Mouse (Mus musculus): Measurements from ENCODE around the gene Dynlrb1. TPM values are rescaled to one million over a fixed set of nuclear protein-coding genes. Genes with fewer than 3 reads are reported as not detected.

Gene Dynlrb1
- polyA plus RNA-seq, 1 experiment from 2014 or later = 339 TPM

DNA sequence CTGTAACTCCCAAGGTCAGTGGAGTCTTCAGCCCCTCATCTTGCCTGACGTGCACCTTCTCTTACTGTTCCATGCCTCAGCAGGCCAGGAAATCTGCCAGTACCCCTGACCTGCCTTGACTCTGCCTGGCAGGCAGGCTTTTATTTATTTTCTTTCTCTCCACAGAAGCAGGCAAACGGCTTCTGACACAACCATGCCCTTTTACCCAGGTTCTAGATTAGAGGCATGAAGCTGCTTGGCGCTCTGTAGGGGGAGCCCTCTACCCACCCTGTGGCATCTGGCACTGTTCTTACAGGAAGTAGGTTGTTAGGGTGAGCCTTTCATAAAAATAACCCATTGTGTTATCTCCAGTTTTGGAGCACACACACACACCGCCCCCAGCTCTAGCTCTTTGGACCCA, 4.6 kb downstream of the Dynlrb1 start:
- no peaks in the 10 kb centered on the region for H3K27me3 ChIP-seq (ENCODE audit: control insufficient read depth, insufficient read depth, low read length)
- no peak for TF ChIP-seq EP300 (optimal IDR thresholded peaks at IDR 0.05)
- peak; percentile 67 for TF ChIP-seq CTCF (IDR thresholded peaks at IDR 0.05; ENCODE audit: low read depth)
- H3K9ac ChIP-seq (ENCODE audit: low read length) = no peak overlapping the region
- peaks cover 15% of the 10 kb centered on the region; the same call in 1 of the 2 replicates for H3K36me3 ChIP-seq (ENCODE audit: control insufficient read depth, insufficient read depth, low read length)
- 61% methylated on average over 4 of the region's 4 CpGs for WGBS
- DNase-seq (ENCODE audit: low spot score) (peak; percentile 67), ATAC-seq (ENCODE audit: low FRiP score, low TSS enrichment) (peak; percentile 59; the same call in 1 of the 2 replicates)
- no peak overlapping the region for H3K4me3 ChIP-seq (ENCODE audit: low read depth, low read length)
- H3K27ac ChIP-seq (replicated peaks) = peak overlapping the region; percentile 13; the same call in 1 of the 2 replicates
- H3K4me2 ChIP-seq (replicated peaks; ENCODE audit: low read depth) = no peak overlapping the region
- H3K9me3 ChIP-seq (ENCODE audit: control insufficient read depth, low read length) = no peaks in the 10 kb centered on the region
- H3K4me1 ChIP-seq (replicated peaks; ENCODE audit: control insufficient read depth, insufficient read depth) = peaks cover 5% of the 10 kb centered on the region

DNA sequence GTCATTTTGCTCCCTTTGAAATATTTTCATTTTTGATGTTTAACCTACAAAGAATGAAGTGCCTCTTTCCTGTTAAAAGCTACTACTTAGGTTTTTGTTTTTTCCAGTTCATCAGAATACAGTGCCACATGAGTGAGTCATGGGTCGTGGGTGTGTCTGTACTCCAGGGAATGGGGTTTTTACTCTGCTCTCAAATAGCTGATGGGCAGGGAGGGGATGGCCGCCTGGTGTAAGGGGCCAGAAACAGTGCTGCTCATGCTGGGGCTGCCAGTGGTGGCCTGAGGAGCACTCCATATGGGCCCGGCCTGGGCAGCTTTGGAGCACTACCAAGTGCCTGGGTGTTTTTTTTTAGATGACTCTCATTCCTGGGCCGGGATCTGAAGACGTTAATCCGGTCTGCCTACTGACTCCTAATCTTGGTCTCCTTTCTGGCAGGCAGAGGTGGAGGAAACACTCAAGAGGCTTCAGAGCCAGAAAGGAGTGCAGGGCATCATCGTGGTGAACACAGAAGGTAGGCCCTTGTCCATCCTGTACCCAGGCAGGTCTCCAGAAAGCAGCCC, 6.0 kb downstream of the Dynlrb1 start:
- 62% methylated on average over 7 of the region's 7 CpGs for WGBS
- peaks cover 5% of the 10 kb centered on the region for H3K4me1 ChIP-seq (replicated peaks; ENCODE audit: control insufficient read depth, insufficient read depth)
- no peak overlapping the region for H3K4me3 ChIP-seq (ENCODE audit: low read depth, low read length)
- no peak overlapping the region for H3K9ac ChIP-seq (ENCODE audit: low read length)
- ATAC-seq (ENCODE audit: low FRiP score, low TSS enrichment) = no peak; the same call in 1 of the 2 replicates
- peak; percentile 20 for DNase-seq (ENCODE audit: low spot score)
- H3K36me3 ChIP-seq (ENCODE audit: control insufficient read depth, insufficient read depth, low read length) = peaks cover 15% of the 10 kb centered on the region; the same call in 1 of the 2 replicates
- H3K27me3 ChIP-seq (ENCODE audit: control insufficient read depth, insufficient read depth, low read length) = no peaks in the 10 kb centered on the region
- no peak for TF ChIP-seq EP300 (optimal IDR thresholded peaks at IDR 0.05)
- TF ChIP-seq CTCF (IDR thresholded peaks at IDR 0.05; ENCODE audit: low read depth) = no peak
- H3K4me2 ChIP-seq (replicated peaks; ENCODE audit: low read depth) = no peak overlapping the region
- peak overlapping the region; percentile 58 for H3K27ac ChIP-seq (replicated peaks)
- no peaks in the 10 kb centered on the region for H3K9me3 ChIP-seq (ENCODE audit: control insufficient read depth, low read length)

DNA sequence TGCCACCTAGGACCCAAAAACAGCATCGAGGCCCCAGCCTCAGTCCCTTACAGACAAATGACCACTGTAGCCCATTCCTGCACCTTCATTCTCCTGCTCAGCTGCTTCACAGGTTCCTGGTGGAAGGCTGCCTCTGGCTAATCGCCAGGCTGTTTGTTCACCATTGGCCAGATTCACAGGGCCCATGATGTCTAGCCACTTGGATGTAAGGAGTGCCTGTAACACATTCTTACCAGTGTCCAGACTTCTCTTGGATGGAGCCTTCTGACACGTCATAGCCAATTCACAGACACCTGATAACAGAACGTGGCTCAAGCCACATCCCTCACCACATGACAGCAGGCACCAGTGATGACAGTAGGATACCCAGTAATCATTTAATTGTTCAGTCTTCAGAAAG, 9.9 kb downstream of the Dynlrb1 start:
- 95% methylated on average over 4 of the region's 4 CpGs for WGBS
- no peak for DNase-seq (ENCODE audit: low spot score)
- H3K36me3 ChIP-seq (ENCODE audit: control insufficient read depth, insufficient read depth, low read length) = peaks cover 41% of the 10 kb centered on the region

DNA sequence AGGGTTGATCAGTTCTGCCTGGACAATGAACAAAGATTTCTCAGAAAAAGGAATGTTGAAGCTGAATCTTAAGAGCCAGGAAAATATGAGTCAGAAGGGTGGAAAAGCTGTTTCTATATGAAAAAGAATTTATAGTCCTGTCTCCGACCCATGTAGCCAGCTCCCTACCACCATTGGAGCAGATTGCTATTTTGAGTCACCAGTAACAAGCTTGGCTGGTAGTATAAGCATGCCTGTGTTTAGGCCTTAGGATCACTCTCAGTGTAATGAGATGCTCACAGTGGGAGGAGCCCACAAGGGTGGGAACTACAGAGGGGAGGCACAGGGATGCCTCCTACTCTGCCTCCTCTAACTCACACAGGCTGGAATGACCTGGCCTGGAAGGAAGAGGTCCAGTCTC, 11.9 kb downstream of the Dynlrb1 start:
- no peaks in the 10 kb centered on the region for H3K4me1 ChIP-seq (replicated peaks; ENCODE audit: control insufficient read depth, insufficient read depth)
- no peak overlapping the region for H3K4me3 ChIP-seq (ENCODE audit: low read depth, low read length)
- no peak for TF ChIP-seq EP300 (optimal IDR thresholded peaks at IDR 0.05)
- ATAC-seq (ENCODE audit: low FRiP score, low TSS enrichment) = peak; percentile 40; the same call in 1 of the 2 replicates
- H3K27ac ChIP-seq (replicated peaks) = no peak overlapping the region
- WGBS = 67% methylated on average over 1 of the region's 1 CpGs
- H3K9me3 ChIP-seq (ENCODE audit: control insufficient read depth, low read length) = no peaks in the 10 kb centered on the region
- peaks cover 37% of the 10 kb centered on the region for H3K36me3 ChIP-seq (ENCODE audit: control insufficient read depth, insufficient read depth, low read length)
- H3K4me2 ChIP-seq (replicated peaks; ENCODE audit: low read depth) = no peak overlapping the region
- H3K27me3 ChIP-seq (ENCODE audit: control insufficient read depth, insufficient read depth, low read length) = no peaks in the 10 kb centered on the region
- no peak overlapping the region for H3K9ac ChIP-seq (ENCODE audit: low read length)
- no peak for DNase-seq (ENCODE audit: low spot score)

More for the DNA sequence above, 9.9 kb downstream of the Dynlrb1 start:
- ATAC-seq (ENCODE audit: low FRiP score, low TSS enrichment) = no peak
- Histone ChIP-seq H3K4me2 (replicated peaks; ENCODE audit: low read depth) (no peak overlapping the region), H3K27ac (replicated peaks) (no peak overlapping the region), H3K4me1 (replicated peaks; ENCODE audit: control insufficient read depth, insufficient read depth) (no peaks in the 10 kb centered on the region), H3K4me3 (ENCODE audit: low read depth, low read length) (no peak overlapping the region), H3K27me3 (ENCODE audit: control insufficient read depth, insufficient read depth, low read length) (no peaks in the 10 kb centered on the region), H3K9ac (ENCODE audit: low read length) (no peak overlapping the region), H3K9me3 (ENCODE audit: control insufficient read depth, low read length) (no peaks in the 10 kb centered on the region)
- no peak for TF ChIP-seq CTCF (IDR thresholded peaks at IDR 0.05; ENCODE audit: low read depth)
- no peak for TF ChIP-seq EP300 (optimal IDR thresholded peaks at IDR 0.05)

GRCm38 (mm10) chr2:155248718-155249117, 12.4 kb downstream of the Dynlrb1 start:
- peak; percentile 37 for TF ChIP-seq CTCF (IDR thresholded peaks at IDR 0.05; ENCODE audit: low read depth)
- no peak for TF ChIP-seq EP300 (optimal IDR thresholded peaks at IDR 0.05)
- H3K27ac ChIP-seq (replicated peaks) = no peak overlapping the region
- no peak overlapping the region for H3K4me3 ChIP-seq (ENCODE audit: low read depth, low read length)
- DNase-seq (ENCODE audit: low spot score) (no peak), ATAC-seq (ENCODE audit: low FRiP score, low TSS enrichment) (no peak)
- 88% methylated on average over 2 of the region's 2 CpGs for WGBS
- H3K4me2 ChIP-seq (replicated peaks; ENCODE audit: low read depth) = no peak overlapping the region
- H3K36me3 ChIP-seq (ENCODE audit: control insufficient read depth, insufficient read depth, low read length) = peaks cover 37% of the 10 kb centered on the region
- H3K9ac ChIP-seq (ENCODE audit: low read length) = no peak overlapping the region
- no peaks in the 10 kb centered on the region for H3K4me1 ChIP-seq (replicated peaks; ENCODE audit: control insufficient read depth, insufficient read depth)
- no peaks in the 10 kb centered on the region for H3K27me3 ChIP-seq (ENCODE audit: control insufficient read depth, insufficient read depth, low read length)
- H3K9me3 ChIP-seq (ENCODE audit: control insufficient read depth, low read length) = no peaks in the 10 kb centered on the region

- ATAC-seq (ENCODE audit: low FRiP score, low TSS enrichment) (no peak), DNase-seq (ENCODE audit: low spot score) (no peak)
- peaks cover 34% of the 10 kb centered on the region for H3K36me3 ChIP-seq (ENCODE audit: control insufficient read depth, insufficient read depth, low read length)
- H3K9me3 ChIP-seq (ENCODE audit: control insufficient read depth, low read length) = no peaks in the 10 kb centered on the region
- H3K9ac ChIP-seq (ENCODE audit: low read length) = no peak overlapping the region
- no peak overlapping the region for H3K4me3 ChIP-seq (ENCODE audit: low read depth, low read length)
- 86% methylated on average over 5 of the region's 5 CpGs for WGBS
- no peaks in the 10 kb centered on the region for H3K4me1 ChIP-seq (replicated peaks; ENCODE audit: control insufficient read depth, insufficient read depth)
- TF ChIP-seq CTCF (IDR thresholded peaks at IDR 0.05; ENCODE audit: low read depth) (no peak), EP300 (optimal IDR thresholded peaks at IDR 0.05) (no peak)
- H3K27me3 ChIP-seq (ENCODE audit: control insufficient read depth, insufficient read depth, low read length) = no peaks in the 10 kb centered on the region
- H3K4me2 ChIP-seq (replicated peaks; ENCODE audit: low read depth) = no peak overlapping the region
- H3K27ac ChIP-seq (replicated peaks) = no peak overlapping the region
Measured at GRCm38 (mm10) chr2:155249588-155249987, 13.3 kb downstream of the Dynlrb1 start.
